Mouse (Mus musculus): Measurements from ENCODE around the gene Gga2.

- TF ChIP-seq CTCF (IDR thresholded peaks at IDR 0.05; ENCODE audit: low read depth) (peak; percentile 37; the same call in 1 of the 2 replicates), EP300 (IDR thresholded peaks at IDR 0.05; ENCODE audit: low read depth) (no peak)
Observed at GRCm38 (mm10) chr7:122067517-122068381, 46.7 kb upstream of the Gga2 start.

Data from liver, postnatal 0 days (tissue).